Mouse (Mus musculus): ENCODE measurements around the gene Trib2. TPM values are rescaled to one million over a fixed set of nuclear protein-coding genes. Genes with fewer than 3 reads are reported as not detected.

The Trib2 gene
- total RNA-seq, 1 experiment, result 5.1 TPM

- no peaks in the 10 kb centered on the region for H3K36me3 ChIP-seq (ENCODE audit: control insufficient read depth, insufficient read depth, low read length, poor library complexity, severe bottlenecking)
- TF ChIP-seq ZNF384 (IDR thresholded peaks at IDR 0.05; ENCODE audit: low read depth, low read length) (no peak), MAFK (IDR thresholded peaks at IDR 0.05; ENCODE audit: insufficient read depth, low read depth, low read length) (no peak), HCFC1 (IDR thresholded peaks at IDR 0.05; ENCODE audit: borderline replicate concordance, insufficient read depth, low read length) (no peak), CHD2 (IDR thresholded peaks at IDR 0.05; ENCODE audit: low read depth, low read length) (no peak), ZC3H11A (IDR thresholded peaks at IDR 0.05; ENCODE audit: borderline replicate concordance, low read depth, low read length) (no peak)
- in situ Hi-C loops (cut with MboI; ENCODE audit: low sequenced_read_pairs in 2 of 2, unreplicated experiment in 2 of 2), result no loop called here
- no peaks in the 10 kb centered on the region for H3K9me3 ChIP-seq (ENCODE audit: control insufficient read depth, insufficient read depth, low read depth, low read length)
- no peak for DNase-seq (ENCODE audit: low read depth, low spot score)
- H3K9ac ChIP-seq (ENCODE audit: insufficient read depth, low read depth, low read length, poor library complexity, severe bottlenecking), result no peak overlapping the region
- H3K27ac ChIP-seq (ENCODE audit: insufficient read depth, low read depth, low read length, poor library complexity, severe bottlenecking), result no peak overlapping the region
- H3K4me1 ChIP-seq (ENCODE audit: control insufficient read depth in 2 of 2, insufficient read depth in 2 of 2, low read length in 2 of 2, poor library complexity in 1 of 2), result no peaks in the 10 kb centered on the region
- no peak overlapping the region for H3K4me3 ChIP-seq (ENCODE audit: insufficient read depth in 1 of 2, low read depth in 1 of 2, low read length in 2 of 2, poor library complexity in 1 of 2, severe bottlenecking in 1 of 2)
These were observed 51.5 kb downstream of the Trib2 start for GRCm38 (mm10) chr12:15765238-15765637.

- no peaks in the 10 kb centered on the region for H3K9me3 ChIP-seq (ENCODE audit: control insufficient read depth, insufficient read depth, low read depth, low read length)
- H3K27ac ChIP-seq (ENCODE audit: insufficient read depth, low read depth, low read length, poor library complexity, severe bottlenecking), result no peak overlapping the region
- DNase-seq (ENCODE audit: low read depth, low spot score), result no peak
- in situ Hi-C loops (cut with MboI; ENCODE audit: low sequenced_read_pairs in 2 of 2, unreplicated experiment in 2 of 2), result no loop called here
- no peak overlapping the region for H3K4me3 ChIP-seq (ENCODE audit: insufficient read depth in 1 of 2, low read depth in 1 of 2, low read length in 2 of 2, poor library complexity in 1 of 2, severe bottlenecking in 1 of 2)
- no peaks in the 10 kb centered on the region for H3K36me3 ChIP-seq (ENCODE audit: control insufficient read depth, insufficient read depth, low read length, poor library complexity, severe bottlenecking)
- H3K9ac ChIP-seq (ENCODE audit: insufficient read depth, low read depth, low read length, poor library complexity, severe bottlenecking), result no peak overlapping the region
- H3K4me1 ChIP-seq (ENCODE audit: control insufficient read depth in 2 of 2, insufficient read depth in 2 of 2, low read length in 2 of 2, poor library complexity in 1 of 2), result no peaks in the 10 kb centered on the region
- no peak for TF ChIP-seq MAFK (IDR thresholded peaks at IDR 0.05; ENCODE audit: insufficient read depth, low read depth, low read length)
- no peak for TF ChIP-seq HCFC1 (IDR thresholded peaks at IDR 0.05; ENCODE audit: borderline replicate concordance, insufficient read depth, low read length)
- TF ChIP-seq CHD2 (IDR thresholded peaks at IDR 0.05; ENCODE audit: low read depth, low read length), result no peak
- TF ChIP-seq ZC3H11A (IDR thresholded peaks at IDR 0.05; ENCODE audit: borderline replicate concordance, low read depth, low read length), result no peak
- TF ChIP-seq ZNF384 (IDR thresholded peaks at IDR 0.05; ENCODE audit: low read depth, low read length), result no peak
These were observed 55.1 kb downstream of the Trib2 start for GRCm38 (mm10) chr12:15761453-15762116.

GRCm38 (mm10) chr12:15760684-15761083 is 56.0 kb downstream of the Trib2 start:
- in situ Hi-C loops (cut with MboI; ENCODE audit: low sequenced_read_pairs in 2 of 2, unreplicated experiment in 2 of 2), result no loop called here
- H3K4me1 ChIP-seq (ENCODE audit: control insufficient read depth in 2 of 2, insufficient read depth in 2 of 2, low read length in 2 of 2, poor library complexity in 1 of 2), result no peaks in the 10 kb centered on the region

GRCm38 (mm10) chr12:15758866-15759265 is 57.9 kb downstream of the Trib2 start:
- no peak for DNase-seq (ENCODE audit: low read depth, low spot score)
- no peaks in the 10 kb centered on the region for H3K36me3 ChIP-seq (ENCODE audit: control insufficient read depth, insufficient read depth, low read length, poor library complexity, severe bottlenecking)
- H3K9me3 ChIP-seq (ENCODE audit: control insufficient read depth, insufficient read depth, low read depth, low read length), result no peaks in the 10 kb centered on the region
- H3K27ac ChIP-seq (ENCODE audit: insufficient read depth, low read depth, low read length, poor library complexity, severe bottlenecking), result no peak overlapping the region
- no peak overlapping the region for H3K9ac ChIP-seq (ENCODE audit: insufficient read depth, low read depth, low read length, poor library complexity, severe bottlenecking)
- TF ChIP-seq HCFC1 (IDR thresholded peaks at IDR 0.05; ENCODE audit: borderline replicate concordance, insufficient read depth, low read length), result no peak
- TF ChIP-seq CHD2 (IDR thresholded peaks at IDR 0.05; ENCODE audit: low read depth, low read length), result no peak
- TF ChIP-seq MAFK (IDR thresholded peaks at IDR 0.05; ENCODE audit: insufficient read depth, low read depth, low read length), result no peak
- no peak for TF ChIP-seq ZNF384 (IDR thresholded peaks at IDR 0.05; ENCODE audit: low read depth, low read length)
- TF ChIP-seq ZC3H11A (IDR thresholded peaks at IDR 0.05; ENCODE audit: borderline replicate concordance, low read depth, low read length), result no peak
- H3K4me3 ChIP-seq (ENCODE audit: insufficient read depth in 1 of 2, low read depth in 1 of 2, low read length in 2 of 2, poor library complexity in 1 of 2, severe bottlenecking in 1 of 2), result no peak overlapping the region
- in situ Hi-C loops (cut with MboI; ENCODE audit: low sequenced_read_pairs in 2 of 2, unreplicated experiment in 2 of 2), result no loop called here
- H3K4me1 ChIP-seq (ENCODE audit: control insufficient read depth in 2 of 2, insufficient read depth in 2 of 2, low read length in 2 of 2, poor library complexity in 1 of 2), result no peaks in the 10 kb centered on the region

More at GRCm38 (mm10) chr12:15760684-15761083, 56.0 kb downstream of the Trib2 start:
- Histone ChIP-seq H3K4me3 (ENCODE audit: insufficient read depth in 1 of 2, low read depth in 1 of 2, low read length in 2 of 2, poor library complexity in 1 of 2, severe bottlenecking in 1 of 2) (no peak overlapping the region), H3K9ac (ENCODE audit: insufficient read depth, low read depth, low read length, poor library complexity, severe bottlenecking) (no peak overlapping the region), H3K9me3 (ENCODE audit: control insufficient read depth, insufficient read depth, low read depth, low read length) (no peaks in the 10 kb centered on the region), H3K27ac (ENCODE audit: insufficient read depth, low read depth, low read length, poor library complexity, severe bottlenecking) (no peak overlapping the region), H3K36me3 (ENCODE audit: control insufficient read depth, insufficient read depth, low read length, poor library complexity, severe bottlenecking) (no peaks in the 10 kb centered on the region)
- DNase-seq (ENCODE audit: low read depth, low spot score), result no peak
- TF ChIP-seq ZNF384 (IDR thresholded peaks at IDR 0.05; ENCODE audit: low read depth, low read length) (no peak), MAFK (IDR thresholded peaks at IDR 0.05; ENCODE audit: insufficient read depth, low read depth, low read length) (no peak), CHD2 (IDR thresholded peaks at IDR 0.05; ENCODE audit: low read depth, low read length) (no peak), HCFC1 (IDR thresholded peaks at IDR 0.05; ENCODE audit: borderline replicate concordance, insufficient read depth, low read length) (no peak), ZC3H11A (IDR thresholded peaks at IDR 0.05; ENCODE audit: borderline replicate concordance, low read depth, low read length) (no peak)

Measured in ES-E14 (cell line).